Mouse (Mus musculus) lung, postnatal 0 days (tissue): ENCODE measurements around the gene Os9. TPM values are rescaled to one million over a fixed set of nuclear protein-coding genes. Genes with fewer than 3 reads are reported as not detected.
A peak's percentile ranks its signal among the peaks of the same experiment; 100 is the strongest.

Experiments
- ATAC-seq: fragments of 200-750 bp; cut with Nextera tagmentation; 2 replicates; pipeline ENCODE4 v1.8.0; 2017; ENCODE audit warnings: moderate library complexity
- DNase-seq: peaks from one replicate; pipeline ENCODE4 v3.0.0-alpha.2; 2016; ENCODE audit warnings: low spot score
- H3K27ac ChIP-seq: fragments of 300-500 bp; sonication (generic); 2 replicates; pipeline ENCODE4 v1.5.1; 2014; ENCODE audit warnings: antibody characterized with exemption, mild to moderate bottlenecking, low read length, mixed read lengths
- H3K27me3 ChIP-seq: fragments of 300-500 bp; sonication (generic); replicated peaks from 2 replicates; pipeline ENCODE4 v1.6.1; 2014; ENCODE audit warnings: low read length, mixed read lengths; ENCODE audit not compliant: insufficient read depth
- H3K36me3 ChIP-seq: fragments of 300-500 bp; sonication (generic); 2 replicates; pipeline ENCODE4 v1.6.1; 2014; ENCODE audit warnings: low read length, mixed read lengths; ENCODE audit not compliant: insufficient read depth
- H3K4me1 ChIP-seq: fragments of 300-500 bp; sonication (generic); 2 replicates; pipeline ENCODE4 v1.6.1; 2014; ENCODE audit warnings: antibody characterized with exemption, low read depth, low read length, mixed read lengths; ENCODE audit not compliant: insufficient read depth
- H3K4me2 ChIP-seq: fragments of 300-500 bp; sonication (generic); replicated peaks from 2 replicates; pipeline ENCODE4 v1.6.1; 2014; ENCODE audit warnings: low read depth, mild to moderate bottlenecking, low read length, moderate library complexity, mixed read lengths
- H3K4me3 ChIP-seq: fragments of 300-500 bp; sonication (generic); 2 replicates; pipeline ENCODE4 v1.5.1; 2014; ENCODE audit warnings: low read depth, low read length
- H3K9ac ChIP-seq: fragments of 300-500 bp; sonication (generic); replicated peaks from 2 replicates; pipeline ENCODE4 v1.6.1; 2014; ENCODE audit warnings: low read depth, mild to moderate bottlenecking
- H3K9me3 ChIP-seq: fragments of 300-500 bp; sonication (generic); 2 replicates; pipeline ENCODE4 v1.6.1; 2016; ENCODE audit warnings: low read length, mixed read lengths
- CTCF ChIP-seq: IDR thresholded peaks from 2 replicates; pipeline ENCODE4 v1.5.1; 2016; ENCODE audit warnings: antibody characterized with exemption, mild to moderate bottlenecking
- EP300 ChIP-seq: IDR thresholded peaks from 2 replicates; pipeline ENCODE4 v1.6.1; 2016; ENCODE audit warnings: antibody characterized with exemption, mild to moderate bottlenecking, control low read depth
- WGBS: fragments of 180-500 bp; shearing (Covaris S2); extraction: QIAGEN DNeasy Blood & Tissue Kit; methylation state at CpG from one replicate; pipeline ENCODE4 v1.1.7; 2014; 5-methylcytosine and 5-hydroxymethylcytosine counted together
- polyA plus RNA-seq: library from polyadenylated mRNA; unstranded; fragments of >200 nt; fragmentation: Nextera tagmentation; extraction: Ambion mirVana; gene quantifications from 2 replicates; pipeline ENCODE4 v1.2.1, GENCODE M21; 2015

Os9 gene
- polyA plus RNA-seq, 1 experiment from 2014 or later, result 112 TPM

GRCm38 (mm10) chr10:127090560-127091411 is 30.1 kb downstream of the Os9 start:
- Histone ChIP-seq H3K9ac (no peak overlapping the region), H3K27ac (no peak overlapping the region), H3K4me2 (peak overlapping the region; percentile 47), H3K27me3 (peaks cover 32% of the 10 kb centered on the region), H3K4me3 (peak overlapping the region; percentile 15; the same call in 1 of the 2 replicates), H3K4me1 (peaks cover 13% of the 10 kb centered on the region; the same call in 1 of the 2 replicates), H3K36me3 (no peaks in the 10 kb centered on the region), H3K9me3 (no peaks in the 10 kb centered on the region)
- WGBS, result 16% methylated on average over 52 of the region's 57 CpGs
- peak; percentile 59 for DNase-seq
- ATAC-seq, result peak; percentile 51
- TF ChIP-seq EP300 (no peak), CTCF (no peak)

GRCm38 (mm10) chr10:127085633-127086032 is 35.3 kb downstream of the Os9 start:
- DNase-seq (no peak), ATAC-seq (no peak)
- H3K36me3 ChIP-seq, result no peaks in the 10 kb centered on the region
- no peak for TF ChIP-seq EP300
- TF ChIP-seq CTCF, result no peak; the same call in 1 of the 2 replicates
- no peak overlapping the region for H3K9ac ChIP-seq
- H3K4me3 ChIP-seq, result no peak overlapping the region
- 55% methylated on average over 6 of the region's 6 CpGs for WGBS
- no peak overlapping the region for H3K27ac ChIP-seq
- no peaks in the 10 kb centered on the region for H3K9me3 ChIP-seq
- peaks cover 2% of the 10 kb centered on the region; the same call in 1 of the 2 replicates for H3K4me1 ChIP-seq
- H3K4me2 ChIP-seq, result no peak overlapping the region
- peaks cover 41% of the 10 kb centered on the region for H3K27me3 ChIP-seq

DNA sequence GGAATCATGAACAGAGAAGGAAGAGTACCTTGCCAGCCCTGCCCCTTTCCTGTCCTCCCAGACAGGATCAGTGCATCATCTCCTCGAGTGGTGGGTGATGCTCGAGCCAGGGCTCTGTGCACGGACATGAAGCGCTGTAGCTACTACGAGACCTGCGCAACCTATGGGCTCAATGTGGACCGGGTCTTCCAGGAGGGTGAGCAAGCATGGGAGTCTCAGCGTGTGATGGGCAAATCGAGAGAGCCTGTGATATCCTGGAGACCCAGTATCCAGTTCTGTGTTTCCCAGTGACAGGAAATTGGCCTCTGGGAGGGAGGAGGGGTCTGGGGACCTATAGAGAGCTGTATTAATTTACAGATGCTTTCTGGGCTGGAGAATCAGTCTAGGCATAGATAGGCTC is 35.9 kb downstream of the Os9 start:
- Histone ChIP-seq H3K27me3 (peaks cover 41% of the 10 kb centered on the region), H3K9me3 (no peaks in the 10 kb centered on the region), H3K4me2 (no peak overlapping the region), H3K36me3 (no peaks in the 10 kb centered on the region), H3K4me1 (peaks cover 2% of the 10 kb centered on the region), H3K4me3 (no peak overlapping the region), H3K9ac (no peak overlapping the region), H3K27ac (no peak overlapping the region)
- DNase-seq (no peak), ATAC-seq (no peak)
- 74% methylated on average over 9 of the region's 9 CpGs for WGBS
- TF ChIP-seq EP300 (no peak), CTCF (no peak)

DNA sequence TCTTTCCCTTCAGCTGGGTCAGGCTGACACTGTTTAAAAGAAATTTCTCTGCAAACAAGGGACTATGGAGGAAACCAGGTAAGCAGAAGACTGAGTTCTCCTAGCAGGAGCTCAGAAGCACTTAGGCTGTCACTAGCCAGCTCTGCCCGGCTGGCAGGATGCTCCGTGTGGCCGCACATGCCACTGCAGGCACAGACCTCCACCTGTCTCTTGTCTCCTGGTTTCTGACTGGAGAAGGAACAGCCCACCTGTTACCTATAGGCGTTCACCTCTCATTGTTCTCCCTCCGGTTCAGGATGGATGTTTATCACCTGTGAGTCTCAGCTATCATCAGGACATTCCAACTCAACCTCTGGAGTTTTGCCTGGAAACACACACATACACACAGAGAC is 37.0 kb downstream of the Os9 start:
- 37% methylated on average over 5 of the region's 5 CpGs for WGBS
- no peaks in the 10 kb centered on the region for H3K9me3 ChIP-seq
- no peak overlapping the region for H3K9ac ChIP-seq
- no peak for DNase-seq
- H3K36me3 ChIP-seq, result no peaks in the 10 kb centered on the region
- peaks cover 10% of the 10 kb centered on the region for H3K4me1 ChIP-seq
- H3K27ac ChIP-seq, result no peak overlapping the region
- H3K27me3 ChIP-seq, result peaks cover 45% of the 10 kb centered on the region
- H3K4me3 ChIP-seq, result no peak overlapping the region
- peak; percentile 11; the same call in 1 of the 2 replicates for TF ChIP-seq CTCF
- no peak for TF ChIP-seq EP300
- ATAC-seq, result no peak
- no peak overlapping the region for H3K4me2 ChIP-seq

DNA sequence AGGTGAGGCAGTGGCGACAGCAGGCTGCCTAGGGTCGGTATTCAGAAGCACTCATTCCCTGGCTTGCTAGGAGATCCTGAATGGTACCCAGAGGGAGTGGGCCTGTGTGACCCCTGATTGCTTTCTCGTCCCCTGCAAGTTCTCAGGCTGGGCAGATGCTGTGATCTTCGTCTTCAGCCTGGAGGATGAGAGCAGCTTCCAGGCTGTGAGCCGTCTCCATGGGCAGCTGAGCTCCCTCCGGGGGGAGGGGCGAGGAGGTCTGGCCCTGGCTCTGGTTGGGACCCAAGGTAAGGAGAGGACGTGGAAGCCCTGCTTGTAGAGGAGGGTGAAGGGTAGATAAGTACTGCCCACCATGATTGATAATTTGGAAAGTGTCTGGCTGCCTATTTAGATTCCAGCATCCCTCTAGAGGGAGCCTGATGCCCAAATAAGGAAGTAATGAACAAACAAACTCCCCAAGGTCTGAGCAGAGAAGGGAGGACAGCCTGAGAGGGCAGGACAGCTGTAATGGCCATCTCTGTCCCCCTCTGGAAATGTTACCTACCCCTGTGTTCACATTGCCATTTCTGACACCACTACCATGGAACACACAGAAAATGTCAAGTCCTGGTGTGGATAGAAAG is 37.5 kb downstream of the Os9 start:
- no peak overlapping the region for H3K27ac ChIP-seq
- H3K27me3 ChIP-seq, result peaks cover 50% of the 10 kb centered on the region
- TF ChIP-seq CTCF (no peak), EP300 (no peak)
- ATAC-seq (no peak), DNase-seq (no peak)
- H3K4me2 ChIP-seq, result no peak overlapping the region
- no peaks in the 10 kb centered on the region for H3K9me3 ChIP-seq
- no peaks in the 10 kb centered on the region for H3K36me3 ChIP-seq
- H3K4me3 ChIP-seq, result no peak overlapping the region
- WGBS, result 26% methylated on average over 8 of the region's 8 CpGs
- H3K9ac ChIP-seq, result no peak overlapping the region
- peaks cover 10% of the 10 kb centered on the region for H3K4me1 ChIP-seq

GRCm38 (mm10) chr10:127081996-127082620 is 38.8 kb downstream of the Os9 start:
- Histone ChIP-seq H3K9ac (no peak overlapping the region), H3K4me1 (peaks cover 10% of the 10 kb centered on the region), H3K27me3 (peaks cover 61% of the 10 kb centered on the region), H3K4me2 (no peak overlapping the region), H3K4me3 (0 out of 2 replicates have a peak overlapping the region, but pooled peaks have one; percentile 23), H3K9me3 (no peaks in the 10 kb centered on the region), H3K27ac (no peak overlapping the region), H3K36me3 (no peaks in the 10 kb centered on the region)
- no peak for DNase-seq
- no peak for TF ChIP-seq CTCF
- TF ChIP-seq EP300, result no peak
- no peak for ATAC-seq
- 23% methylated on average over 8 of the region's 8 CpGs for WGBS
